Mouse (Mus musculus) CD4-positive naive resting alpha-beta T cell, adult 57 days (primary cell): ENCODE results near the gene Mt4. TPM values are rescaled to one million over a fixed set of nuclear protein-coding genes. Genes with fewer than 3 reads are reported as not detected.

Experiments used
- total RNA-seq: library from RNA; stranded (reverse); gene quantifications from one replicate; pipeline ENCODE4 v1.2.4, GENCODE M21; 2023

Gene Mt4
- total RNA-seq = not detected

DNA sequence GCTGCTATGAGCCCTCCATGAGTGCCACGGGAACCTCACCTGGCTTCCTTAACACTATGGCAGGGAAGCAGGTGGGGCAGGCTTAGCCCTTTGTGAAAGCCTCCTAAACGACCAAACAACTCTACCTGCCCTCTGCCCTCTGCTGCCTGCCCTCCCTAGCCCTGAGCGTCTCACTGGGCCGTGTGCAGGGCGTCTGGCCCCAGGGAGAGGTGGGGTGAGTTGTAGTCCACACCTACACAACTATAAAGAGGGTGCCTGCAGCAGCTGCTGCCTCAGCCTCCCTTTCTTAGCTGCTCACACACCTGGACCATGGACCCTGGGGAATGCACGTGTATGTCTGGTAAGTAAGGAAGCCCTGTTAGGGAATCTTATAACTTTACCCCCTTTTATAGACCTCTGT is at the start of gene Mt4:
TSS of gene Mt4 (plus strand) at position 265 of the 400 bp plus-strand sequence.

DNA sequence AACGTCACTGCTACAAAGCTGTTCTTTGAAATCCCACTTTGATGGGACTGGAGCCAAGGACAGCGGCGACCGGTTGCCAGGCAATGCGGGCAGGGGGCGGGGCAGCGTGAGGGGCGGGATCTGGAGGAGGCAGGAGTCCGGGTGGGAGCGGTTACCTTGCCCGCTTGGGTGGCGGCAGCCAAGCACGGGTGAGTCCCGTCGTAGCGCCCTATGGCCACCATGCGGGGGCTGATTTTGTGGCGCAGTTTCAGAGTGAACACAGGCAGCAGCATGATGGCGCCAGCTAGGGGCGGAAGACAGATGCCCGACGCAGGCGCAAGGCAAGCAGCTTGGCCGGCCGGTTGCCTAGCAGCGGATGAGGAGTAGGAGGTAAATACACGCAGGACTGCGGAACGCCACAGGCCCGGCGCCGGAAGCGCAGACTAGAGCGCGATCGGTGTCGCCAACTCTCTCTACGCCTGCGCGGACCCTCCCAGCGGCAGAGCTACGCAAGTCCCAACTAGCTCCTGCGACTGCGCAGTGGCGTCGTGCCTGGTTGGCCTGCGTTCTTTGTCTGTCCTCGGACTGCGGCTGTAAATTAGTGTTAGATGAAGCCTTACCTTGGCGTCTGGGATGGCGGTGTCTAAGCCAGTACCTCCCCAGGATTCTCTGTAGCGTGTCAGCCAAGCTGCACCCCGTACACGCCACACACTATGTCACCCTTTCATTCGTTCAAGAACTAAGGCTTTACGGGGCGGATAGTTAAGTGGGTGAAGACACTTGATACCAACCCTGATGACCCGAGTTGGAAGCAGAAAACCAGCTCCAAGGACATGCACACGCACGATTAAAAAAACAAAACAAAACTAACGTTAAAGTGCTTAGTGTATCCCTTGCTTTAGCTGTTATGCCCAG is 38.7 kb upstream of the Mt4 start, which contains the start of gene Bbs2:
TSS of gene Bbs2 (minus strand) at position 848 of the 894 bp plus-strand sequence.

DNA sequence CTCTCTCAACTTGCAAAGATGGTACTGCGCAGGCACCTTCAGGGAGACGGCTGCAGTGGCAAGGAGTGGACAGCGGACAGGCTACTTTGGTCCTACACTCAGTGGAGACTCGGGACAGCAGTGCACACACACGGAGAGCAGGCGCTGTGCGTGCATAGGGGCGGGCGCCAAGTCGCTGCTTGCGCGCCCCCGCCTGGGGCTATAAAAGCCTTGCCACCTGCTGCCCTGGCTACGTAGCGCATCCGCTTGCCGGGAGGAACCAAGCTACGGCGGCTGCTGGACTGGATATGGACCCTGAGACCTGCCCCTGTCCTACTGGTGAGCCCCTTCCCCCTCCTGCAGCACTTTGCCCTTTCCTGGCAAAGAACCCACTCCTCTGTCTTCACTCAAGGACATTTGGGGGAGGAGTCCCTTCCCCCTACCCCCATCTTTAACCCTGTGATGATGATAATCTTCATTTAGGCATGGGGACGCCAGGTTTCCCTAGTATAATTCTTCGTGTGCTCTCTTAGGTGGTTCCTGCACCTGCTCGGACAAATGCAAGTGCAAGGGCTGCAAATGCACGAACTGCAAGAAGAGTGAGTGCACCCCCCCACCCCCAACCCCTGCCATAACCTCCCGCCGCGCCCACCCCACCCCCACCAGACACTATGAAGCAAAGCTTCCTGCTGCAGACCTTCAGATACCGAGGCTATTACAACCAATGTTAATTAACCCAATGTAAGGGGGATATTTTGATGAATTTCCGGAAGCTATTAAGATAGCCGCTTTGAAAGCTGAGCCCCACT is 15.7 kb downstream of the Mt4 start, which contains the start of gene Mt3:
TSS of gene Mt3 (plus strand) at position 95 of the 788 bp plus-strand sequence.

DNA sequence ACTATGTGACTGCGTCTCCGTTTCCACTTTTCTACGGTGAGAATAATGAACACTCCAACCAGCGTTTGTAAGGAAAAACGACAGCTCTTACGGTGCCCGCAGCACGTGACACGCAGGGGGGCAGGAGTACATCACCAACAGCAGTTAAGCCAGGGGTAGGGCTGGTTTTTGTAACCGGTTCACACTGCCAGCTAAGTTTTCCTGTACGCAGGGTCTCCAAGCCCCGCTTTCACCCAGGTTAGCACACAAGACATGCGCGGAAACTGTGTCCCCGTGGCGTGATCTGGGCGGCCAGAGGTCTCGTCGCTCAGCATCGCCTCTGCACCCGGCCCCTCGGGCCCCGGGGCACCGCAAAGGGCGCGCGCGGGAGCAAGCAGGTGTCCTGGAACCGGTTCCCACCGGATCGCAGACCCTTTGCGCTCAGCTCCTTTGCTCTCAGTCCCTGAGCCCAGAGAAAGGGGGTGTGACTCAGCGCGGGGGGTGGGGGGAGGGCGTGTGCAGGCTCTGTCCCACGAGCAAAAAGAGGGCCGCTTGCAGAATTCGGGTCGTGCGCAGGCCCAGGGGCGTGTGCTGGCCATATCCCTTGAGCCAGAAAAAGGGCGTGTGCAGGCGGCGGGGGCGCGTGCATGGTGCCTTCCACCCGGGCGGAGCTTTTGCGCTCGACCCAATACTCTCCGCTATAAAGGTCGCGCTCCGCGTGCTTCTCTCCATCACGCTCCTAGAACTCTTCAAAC is 35.2 kb downstream of the Mt4 start, which contains the start of gene Mt2:
TSS of gene Mt2 (plus strand) at position 590 of the 734 bp plus-strand sequence.

DNA sequence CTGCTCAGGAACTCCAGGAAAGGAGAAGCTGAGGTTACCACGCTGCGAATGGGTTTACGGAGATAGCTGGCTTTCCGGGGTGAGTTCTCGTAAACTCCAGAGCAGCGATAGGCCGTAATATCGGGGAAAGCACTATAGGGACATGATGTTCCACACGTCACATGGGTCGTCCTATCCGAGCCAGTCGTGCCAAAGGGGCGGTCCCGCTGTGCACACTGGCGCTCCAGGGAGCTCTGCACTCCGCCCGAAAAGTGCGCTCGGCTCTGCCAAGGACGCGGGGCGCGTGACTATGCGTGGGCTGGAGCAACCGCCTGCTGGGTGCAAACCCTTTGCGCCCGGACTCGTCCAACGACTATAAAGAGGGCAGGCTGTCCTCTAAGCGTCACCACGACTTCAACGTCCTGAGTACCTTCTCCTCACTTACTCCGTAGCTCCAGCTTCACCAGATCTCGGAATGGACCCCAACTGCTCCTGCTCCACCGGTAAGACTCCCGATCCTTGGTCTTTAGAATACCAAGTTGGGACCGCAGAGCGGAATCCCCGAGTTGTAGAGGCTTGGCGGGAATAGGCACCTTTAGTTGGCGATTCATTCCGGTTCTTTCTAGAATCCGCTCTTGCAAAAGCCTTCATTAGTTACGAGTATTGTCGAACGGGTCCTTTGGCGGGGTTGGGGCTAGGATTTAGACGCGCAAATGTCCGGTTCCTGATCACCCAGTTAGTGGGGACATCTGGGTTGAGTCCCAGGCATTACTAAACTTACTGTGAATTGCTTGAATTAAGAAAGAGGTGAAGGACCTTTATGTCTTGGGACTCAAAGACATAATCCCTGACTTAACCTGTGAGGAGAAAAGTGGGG is 42.1 kb downstream of the Mt4 start, which contains the start of gene Mt1:
TSS of gene Mt1 (plus strand) at position 226 of the 856 bp plus-strand sequence.

Other genes with a start within 250 kb of the Mt4 start
- gene Amfr, start 124.4 kb upstream of the Mt4 start, total RNA-seq = 61.8 TPM
- gene Nudt21, start 100.2 kb upstream of the Mt4 start, total RNA-seq = 64.8 TPM
- gene Ogfod1, start 100.0 kb upstream of the Mt4 start, total RNA-seq = 23.1 TPM
- 12.1 TPM for gene Bbs2, start 38.3 kb upstream of the Mt4 start, total RNA-seq
- gene Mt3, start 15.4 kb downstream of the Mt4 start, total RNA-seq = not detected
- not detected for gene Mt2, start 35.5 kb downstream of the Mt4 start, total RNA-seq
- gene Mt1, start 41.9 kb downstream of the Mt4 start, total RNA-seq = 1.6 TPM
- 27.0 TPM for gene Nup93, start 77.4 kb downstream of the Mt4 start, total RNA-seq
- gene Slc12a3, start 192.0 kb downstream of the Mt4 start, total RNA-seq = 0.30 TPM
- 187 TPM for gene Herpud1, start 249.2 kb downstream of the Mt4 start, total RNA-seq